Mouse (Mus musculus): ENCODE data around the gene Exoc7. TPM values are rescaled to one million over a fixed set of nuclear protein-coding genes. Genes with fewer than 3 reads are reported as not detected.
A peak's percentile ranks its signal among the peaks of the same experiment; 100 is the strongest.

Gene Exoc7
- polyA plus RNA-seq, 2 experiments: 8.8 to 14.9 TPM

GRCm38 (mm10) chr11:116265850-116266249, 41.2 kb downstream of the Exoc7 start:
- Histone ChIP-seq H3K9me3 (ENCODE audit: control insufficient read depth, low read length) (no peaks in the 10 kb centered on the region), H3K4me3 (ENCODE audit: insufficient read depth in 1 of 2, low read depth in 2 of 2, low read length in 2 of 2) (no peak overlapping the region), H3K4me1 (replicated peaks; ENCODE audit: control insufficient read depth in 2 of 2, insufficient read depth in 2 of 2, low read length in 1 of 2) (peaks cover 0 to 7% of the 10 kb centered on the region in 2 experiments; a peak in 2 of 4 replicates), H3K27me3 (ENCODE audit: control insufficient read depth, insufficient read depth, low read length) (no peaks in the 10 kb centered on the region), H3K4me2 (ENCODE audit: low read depth) (no peak overlapping the region), H3K36me3 (replicated peaks; ENCODE audit: control insufficient read depth, insufficient read depth, low read depth) (peaks cover 74% of the 10 kb centered on the region), H3K27ac (no peak overlapping the region), H3K9ac (replicated peaks) (no peak overlapping the region)
- ATAC-seq (ENCODE audit: insufficient read depth): no peak
- no peak for TF ChIP-seq EP300 (IDR thresholded peaks at IDR 0.05; ENCODE audit: low read depth)
- no peak for TF ChIP-seq CTCF (IDR thresholded peaks at IDR 0.05; ENCODE audit: low read depth)
- 64% methylated on average over 4 of the region's 4 CpGs for WGBS (ENCODE audit: insufficient replicate concordance)
- DNase-seq (ENCODE audit: low read depth in 3 of 3, low spot score in 3 of 3): no peak

DNA sequence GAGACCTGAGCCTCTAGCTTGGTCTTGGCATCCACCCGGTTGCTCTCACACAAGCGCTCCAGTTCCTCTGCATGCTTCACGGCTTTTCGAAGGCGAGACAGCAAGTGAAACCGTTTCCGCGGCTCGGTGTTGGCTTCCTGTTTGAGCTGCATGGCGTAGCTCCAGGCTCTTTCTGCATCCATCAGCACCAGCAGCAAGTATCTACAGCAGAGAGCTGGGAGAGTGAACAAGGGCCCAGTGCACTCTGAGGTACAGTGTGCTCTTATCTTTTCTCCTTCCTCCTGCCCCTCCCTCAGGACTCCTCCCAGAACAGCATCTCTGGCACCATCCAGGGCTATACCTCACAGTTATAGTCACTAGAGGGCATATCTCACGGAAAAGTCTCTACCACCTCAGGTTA, 41.7 kb downstream of the Exoc7 start:
- peak; percentile 81 for ATAC-seq (ENCODE audit: insufficient read depth)
- no peaks in the 10 kb centered on the region for H3K27me3 ChIP-seq (ENCODE audit: control insufficient read depth, insufficient read depth, low read length)
- H3K36me3 ChIP-seq (replicated peaks; ENCODE audit: control insufficient read depth, insufficient read depth, low read depth): peaks cover 78% of the 10 kb centered on the region
- H3K4me3 ChIP-seq (ENCODE audit: insufficient read depth in 1 of 2, low read depth in 2 of 2, low read length in 2 of 2): no peak overlapping the region
- no peak overlapping the region for H3K4me2 ChIP-seq (ENCODE audit: low read depth)
- H3K27ac ChIP-seq: no peak overlapping the region
- no peaks in the 10 kb centered on the region for H3K9me3 ChIP-seq (ENCODE audit: control insufficient read depth, low read length)
- H3K4me1 ChIP-seq (replicated peaks; ENCODE audit: control insufficient read depth in 2 of 2, insufficient read depth in 2 of 2, low read length in 1 of 2): peaks cover 0 to 7% of the 10 kb centered on the region in 2 experiments; a peak in 2 of 4 replicates
- WGBS (ENCODE audit: insufficient replicate concordance): 66% methylated on average over 11 of the region's 11 CpGs
- DNase-seq (ENCODE audit: low read depth in 3 of 3, low spot score in 3 of 3): peak; percentile 19 to 26 (median 23)
- TF ChIP-seq CTCF (IDR thresholded peaks at IDR 0.05; ENCODE audit: low read depth): peak; percentile 29
- no peak for TF ChIP-seq EP300 (IDR thresholded peaks at IDR 0.05; ENCODE audit: low read depth)
- no peak overlapping the region for H3K9ac ChIP-seq (replicated peaks)

- Histone ChIP-seq H3K4me1 (replicated peaks; ENCODE audit: control insufficient read depth in 2 of 2, insufficient read depth in 2 of 2, low read length in 1 of 2) (peaks cover 0 to under 1% of the 10 kb centered on the region in 2 experiments; a peak in 2 of 4 replicates), H3K9ac (replicated peaks) (no peak overlapping the region), H3K9me3 (ENCODE audit: control insufficient read depth, low read length) (no peaks in the 10 kb centered on the region), H3K27me3 (ENCODE audit: control insufficient read depth, insufficient read depth, low read length) (no peaks in the 10 kb centered on the region), H3K27ac (no peak overlapping the region), H3K4me3 (ENCODE audit: insufficient read depth in 1 of 2, low read depth in 2 of 2, low read length in 2 of 2) (no peak overlapping the region), H3K36me3 (replicated peaks; ENCODE audit: control insufficient read depth, insufficient read depth, low read depth) (peaks cover 68% of the 10 kb centered on the region), H3K4me2 (ENCODE audit: low read depth) (no peak overlapping the region)
- ATAC-seq (ENCODE audit: insufficient read depth): no peak
- no peak for TF ChIP-seq EP300 (IDR thresholded peaks at IDR 0.05; ENCODE audit: low read depth)
- TF ChIP-seq CTCF (IDR thresholded peaks at IDR 0.05; ENCODE audit: low read depth): no peak
- DNase-seq (ENCODE audit: low read depth in 3 of 3, low spot score in 3 of 3): no peak
- WGBS (ENCODE audit: insufficient replicate concordance): 68% methylated on average over 7 of the region's 7 CpGs
These were observed 46.8 kb downstream of the Exoc7 start for GRCm38 (mm10) chr11:116260259-116260658.

DNA sequence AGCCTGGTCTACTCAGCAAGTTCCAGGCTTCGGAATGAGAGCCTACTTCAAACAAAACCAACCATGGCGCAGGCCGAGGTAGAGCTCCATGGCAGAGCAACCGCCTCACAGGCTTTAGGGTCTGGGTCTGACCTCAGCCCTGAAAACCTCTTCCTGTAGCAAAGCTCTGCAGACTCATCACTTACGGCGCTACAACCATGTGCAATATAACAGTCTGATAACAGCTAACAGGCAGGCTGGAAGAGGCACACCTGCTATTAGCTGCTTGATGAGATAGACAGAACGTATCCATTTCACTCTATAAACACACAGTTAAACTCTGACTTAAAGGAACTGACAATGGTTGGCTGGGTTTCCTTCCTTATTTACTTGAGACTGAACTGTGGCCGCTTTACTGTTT, 47.6 kb downstream of the Exoc7 start:
- peak; percentile 48; the same call in 1 of the 2 replicates for ATAC-seq (ENCODE audit: insufficient read depth)
- Histone ChIP-seq H3K9me3 (ENCODE audit: control insufficient read depth, low read length) (no peaks in the 10 kb centered on the region), H3K4me2 (ENCODE audit: low read depth) (no peak overlapping the region), H3K27ac (no peak overlapping the region), H3K27me3 (ENCODE audit: control insufficient read depth, insufficient read depth, low read length) (no peaks in the 10 kb centered on the region), H3K4me1 (replicated peaks; ENCODE audit: control insufficient read depth in 2 of 2, insufficient read depth in 2 of 2, low read length in 1 of 2) (no peaks in the 10 kb centered on the region), H3K9ac (replicated peaks) (no peak overlapping the region), H3K4me3 (ENCODE audit: insufficient read depth in 1 of 2, low read depth in 2 of 2, low read length in 2 of 2) (no peak overlapping the region), H3K36me3 (replicated peaks; ENCODE audit: control insufficient read depth, insufficient read depth, low read depth) (peaks cover 67% of the 10 kb centered on the region)
- DNase-seq (ENCODE audit: low read depth in 3 of 3, low spot score in 3 of 3): no peak
- TF ChIP-seq EP300 (IDR thresholded peaks at IDR 0.05; ENCODE audit: low read depth) (0 out of 2 replicates have a peak, but pooled peaks have one; percentile 15), CTCF (IDR thresholded peaks at IDR 0.05; ENCODE audit: low read depth) (no peak)
- 50% methylated on average over 8 of the region's 8 CpGs for WGBS (ENCODE audit: insufficient replicate concordance)

- no peaks in the 10 kb centered on the region for H3K9me3 ChIP-seq (ENCODE audit: control insufficient read depth, low read length)
- WGBS (ENCODE audit: insufficient replicate concordance): 67% methylated on average over 9 of the region's 9 CpGs
- no peak overlapping the region for H3K27ac ChIP-seq
- H3K27me3 ChIP-seq (ENCODE audit: control insufficient read depth, insufficient read depth, low read length): no peaks in the 10 kb centered on the region
- no peak overlapping the region for H3K4me3 ChIP-seq (ENCODE audit: insufficient read depth in 1 of 2, low read depth in 2 of 2, low read length in 2 of 2)
- peaks cover 61% of the 10 kb centered on the region for H3K36me3 ChIP-seq (replicated peaks; ENCODE audit: control insufficient read depth, insufficient read depth, low read depth)
- no peak overlapping the region for H3K4me2 ChIP-seq (ENCODE audit: low read depth)
- TF ChIP-seq CTCF (IDR thresholded peaks at IDR 0.05; ENCODE audit: low read depth) (no peak), EP300 (IDR thresholded peaks at IDR 0.05; ENCODE audit: low read depth) (no peak)
- ATAC-seq (ENCODE audit: insufficient read depth): no peak
- no peaks in the 10 kb centered on the region for H3K4me1 ChIP-seq (replicated peaks; ENCODE audit: control insufficient read depth in 2 of 2, insufficient read depth in 2 of 2, low read length in 1 of 2)
- no peak overlapping the region for H3K9ac ChIP-seq (replicated peaks)
- DNase-seq (ENCODE audit: low read depth in 3 of 3, low spot score in 3 of 3): no peak
These were observed 50.9 kb downstream of the Exoc7 start for GRCm38 (mm10) chr11:116255982-116256675.
